Mouse (Mus musculus) neural tube, embryonic 14.5 days (tissue): ENCODE measurements around the gene Ephb1. TPM values are rescaled to one million over a fixed set of nuclear protein-coding genes. Genes with fewer than 3 reads are reported as not detected.

Source experiments
- ATAC-seq: fragments of 200-750 bp; cut with Nextera tagmentation; 2 replicates; pipeline ENCODE4 v1.8.0; 2017; ENCODE audit warnings: low read depth, mild to moderate bottlenecking, moderate TSS enrichment, moderate library complexity
- H3K27ac ChIP-seq: fragments of 300-500 bp; sonication (generic); 2 replicates; pipeline ENCODE4 v1.5.1; 2014; ENCODE audit warnings: low read depth, mild to moderate bottlenecking, control low read depth, low read length, moderate library complexity, mixed read lengths
- H3K27me3 ChIP-seq: fragments of 300-500 bp; sonication (generic); 2 replicates; pipeline ENCODE4 v1.6.1; 2014; ENCODE audit warnings: low read length; ENCODE audit not compliant: control insufficient read depth, insufficient read depth
- H3K36me3 ChIP-seq: fragments of 300-500 bp; sonication (generic); 2 replicates; pipeline ENCODE4 v1.6.1; 2014; ENCODE audit warnings: low read length, mixed read lengths; ENCODE audit not compliant: control insufficient read depth, insufficient read depth
- H3K4me1 ChIP-seq: fragments of 300-500 bp; sonication (generic); 2 replicates; pipeline ENCODE4 v1.6.1; 2014; ENCODE audit warnings: low read length; ENCODE audit not compliant: control insufficient read depth, insufficient read depth
- H3K4me2 ChIP-seq: fragments of 300-500 bp; sonication (generic); 2 replicates; pipeline ENCODE4 v1.6.1; 2014; ENCODE audit warnings: mild to moderate bottlenecking, low read depth, low read length, control low read depth
- H3K4me3 ChIP-seq: fragments of 300-500 bp; sonication (generic); 2 replicates; pipeline ENCODE4 v1.5.1; 2014; ENCODE audit warnings: low read depth, low read length, control low read depth, mixed read lengths
- H3K9ac ChIP-seq: fragments of 300-500 bp; sonication (generic); replicated peaks from 2 replicates; pipeline ENCODE4 v1.6.1; 2014; ENCODE audit warnings: low read depth, mild to moderate bottlenecking, control low read depth, low read length, mixed read lengths
- H3K9me3 ChIP-seq: fragments of 300-500 bp; sonication (generic); 2 replicates; pipeline ENCODE4 v1.6.1; 2016; ENCODE audit warnings: low read length; ENCODE audit not compliant: control insufficient read depth
- WGBS: fragments of 180-500 bp; shearing (Covaris S2); extraction: QIAGEN DNeasy Blood & Tissue Kit; methylation state at CpG from one replicate; pipeline ENCODE4 v1.1.7; 2014; 5-methylcytosine and 5-hydroxymethylcytosine counted together
- polyA plus RNA-seq: library from polyadenylated mRNA; unstranded; fragments of >200 nt; fragmentation: Nextera tagmentation; extraction: Ambion mirVana; gene quantifications from 2 replicates; pipeline ENCODE4 v1.2.1, GENCODE M21; 2014

The Ephb1 gene
- polyA plus RNA-seq, 1 experiment from 2014 or later = 48.7 TPM

DNA sequence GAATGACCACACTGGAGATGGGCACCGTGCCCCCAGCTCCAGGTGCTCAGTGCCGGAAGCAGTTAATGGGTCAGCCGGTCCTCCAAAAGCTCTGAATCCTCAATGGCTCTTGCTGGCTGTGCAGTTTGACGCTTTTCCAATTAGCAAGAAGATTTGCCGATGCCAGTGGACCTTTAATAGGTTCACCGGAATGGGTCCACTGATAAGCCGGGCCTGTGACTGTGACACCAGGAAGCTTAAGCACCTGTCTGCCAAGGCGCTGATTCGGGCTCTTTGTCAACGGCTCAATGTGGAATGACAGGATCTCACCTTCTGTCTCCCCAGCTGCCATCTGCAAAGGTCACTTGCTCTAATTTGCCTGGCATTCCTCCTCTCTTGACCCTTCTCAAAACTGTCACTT lies 239.2 kb downstream of the Ephb1 start:
- H3K27me3 ChIP-seq = no peaks in the 10 kb centered on the region
- no peak for ATAC-seq
- H3K9ac ChIP-seq = no peak overlapping the region
- H3K36me3 ChIP-seq = no peaks in the 10 kb centered on the region
- no peak overlapping the region for H3K4me3 ChIP-seq
- WGBS = 93% methylated on average over 10 of the region's 10 CpGs
- no peaks in the 10 kb centered on the region for H3K9me3 ChIP-seq
- no peak overlapping the region for H3K27ac ChIP-seq
- no peak overlapping the region for H3K4me2 ChIP-seq
- H3K4me1 ChIP-seq = no peaks in the 10 kb centered on the region

DNA sequence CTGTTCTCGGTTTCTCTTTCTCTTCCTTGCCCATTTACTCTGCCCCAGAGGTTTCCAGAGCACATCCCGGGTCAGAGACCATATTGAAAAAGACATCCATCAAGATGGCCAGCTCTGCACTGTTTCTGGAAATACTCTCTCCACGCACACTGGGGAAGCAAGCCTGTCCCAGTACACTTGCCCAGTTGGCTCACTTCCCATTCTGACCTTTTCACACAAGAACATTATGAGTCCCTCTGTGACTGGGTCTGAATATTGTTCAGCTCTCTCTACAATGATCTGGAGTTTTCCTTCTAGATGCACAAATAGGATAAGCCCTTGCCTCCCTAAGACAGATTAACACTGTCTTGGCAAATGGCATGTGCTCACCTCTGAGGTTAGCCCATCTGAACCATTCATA lies 243.0 kb downstream of the Ephb1 start:
- Histone ChIP-seq H3K36me3 (no peaks in the 10 kb centered on the region), H3K4me1 (no peaks in the 10 kb centered on the region; the same call in 1 of the 2 replicates), H3K4me3 (no peak overlapping the region), H3K27me3 (no peaks in the 10 kb centered on the region), H3K27ac (no peak overlapping the region), H3K9me3 (no peaks in the 10 kb centered on the region), H3K9ac (no peak overlapping the region), H3K4me2 (no peak overlapping the region)
- ATAC-seq = no peak
- 51% methylated on average over 3 of the region's 3 CpGs for WGBS

DNA sequence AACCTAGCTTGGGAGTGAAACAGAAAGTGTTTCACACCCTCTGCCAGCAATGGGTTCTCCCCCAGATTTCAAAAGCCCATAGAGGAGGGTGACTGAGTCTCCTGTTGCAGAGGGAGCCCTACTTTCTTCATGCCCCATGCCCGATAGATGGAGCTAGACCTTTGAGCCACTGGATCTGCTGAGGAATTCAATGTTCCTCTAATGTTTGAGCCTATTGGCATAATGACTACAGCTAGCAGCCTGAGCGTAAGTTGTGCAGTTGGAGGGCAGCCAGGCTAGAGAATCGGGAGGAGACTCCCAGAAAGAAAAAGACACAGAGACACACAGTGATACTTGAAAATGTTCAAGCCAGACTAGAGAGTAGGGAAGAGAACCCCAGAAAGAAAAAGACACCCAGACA lies 246.5 kb downstream of the Ephb1 start:
- WGBS = 63% methylated on average over 3 of the region's 3 CpGs
- H3K4me3 ChIP-seq = no peak overlapping the region

DNA sequence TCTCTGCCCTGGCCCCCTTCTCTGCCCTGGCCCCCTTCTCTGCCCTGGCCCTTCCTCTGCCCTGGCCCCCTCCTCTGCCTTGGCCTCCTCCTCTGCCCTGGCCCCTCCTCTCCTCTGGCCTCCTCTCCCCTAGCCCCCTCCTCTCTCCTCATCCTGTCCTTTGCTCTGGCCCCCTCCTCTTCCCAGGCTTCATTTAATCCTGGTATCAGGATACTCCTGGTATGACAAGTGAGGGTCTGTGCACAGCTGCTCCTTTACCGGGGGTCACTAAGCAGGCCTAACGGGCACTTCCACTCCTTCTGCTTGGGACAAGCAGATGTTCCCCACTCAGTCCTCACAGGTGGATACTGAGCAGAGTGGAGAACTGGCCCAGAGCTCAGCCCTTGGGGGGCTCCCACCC lies 247.3 kb downstream of the Ephb1 start:
- H3K4me3 ChIP-seq = no peak overlapping the region
- H3K4me2 ChIP-seq = no peak overlapping the region
- H3K9me3 ChIP-seq = no peaks in the 10 kb centered on the region
- 65% methylated on average over 2 of the region's 2 CpGs for WGBS
- no peak overlapping the region for H3K9ac ChIP-seq
- no peak for ATAC-seq
- H3K36me3 ChIP-seq = no peaks in the 10 kb centered on the region
- no peak overlapping the region for H3K27ac ChIP-seq
- no peaks in the 10 kb centered on the region for H3K27me3 ChIP-seq
- no peaks in the 10 kb centered on the region; the same call in 1 of the 2 replicates for H3K4me1 ChIP-seq

More for the DNA sequence above, 246.5 kb downstream of the Ephb1 start:
- no peak for ATAC-seq
- Histone ChIP-seq H3K36me3 (no peaks in the 10 kb centered on the region), H3K9me3 (no peaks in the 10 kb centered on the region), H3K9ac (no peak overlapping the region), H3K4me1 (no peaks in the 10 kb centered on the region; the same call in 1 of the 2 replicates), H3K27ac (no peak overlapping the region), H3K27me3 (no peaks in the 10 kb centered on the region), H3K4me2 (no peak overlapping the region)

DNA sequence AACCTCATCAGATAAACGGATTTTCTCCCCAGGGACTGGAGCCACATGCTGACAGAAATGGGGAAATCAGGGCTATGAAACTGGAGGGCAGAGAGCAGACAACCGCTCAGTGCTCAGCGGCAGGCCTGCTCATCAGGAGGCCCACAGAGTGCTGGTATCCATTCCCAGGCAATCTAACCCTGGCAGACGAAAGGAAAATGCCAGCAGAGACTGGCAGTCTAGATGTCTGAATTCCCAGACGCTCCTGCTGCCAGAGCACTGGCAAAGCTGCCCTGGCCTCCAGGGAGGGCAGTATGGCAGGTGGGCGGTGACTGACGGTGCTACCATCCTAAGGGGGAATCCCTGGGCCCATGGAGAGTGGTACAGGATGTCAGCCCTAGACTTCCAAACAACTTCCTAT lies 257.7 kb downstream of the Ephb1 start:
- H3K4me2 ChIP-seq = no peak overlapping the region
- 31% methylated on average over 7 of the region's 7 CpGs for WGBS
- no peaks in the 10 kb centered on the region for H3K9me3 ChIP-seq
- no peaks in the 10 kb centered on the region for H3K36me3 ChIP-seq
- no peaks in the 10 kb centered on the region for H3K4me1 ChIP-seq
- no peak for ATAC-seq
- no peak overlapping the region for H3K4me3 ChIP-seq
- no peak overlapping the region for H3K27ac ChIP-seq
- H3K9ac ChIP-seq = no peak overlapping the region
- no peaks in the 10 kb centered on the region for H3K27me3 ChIP-seq

DNA sequence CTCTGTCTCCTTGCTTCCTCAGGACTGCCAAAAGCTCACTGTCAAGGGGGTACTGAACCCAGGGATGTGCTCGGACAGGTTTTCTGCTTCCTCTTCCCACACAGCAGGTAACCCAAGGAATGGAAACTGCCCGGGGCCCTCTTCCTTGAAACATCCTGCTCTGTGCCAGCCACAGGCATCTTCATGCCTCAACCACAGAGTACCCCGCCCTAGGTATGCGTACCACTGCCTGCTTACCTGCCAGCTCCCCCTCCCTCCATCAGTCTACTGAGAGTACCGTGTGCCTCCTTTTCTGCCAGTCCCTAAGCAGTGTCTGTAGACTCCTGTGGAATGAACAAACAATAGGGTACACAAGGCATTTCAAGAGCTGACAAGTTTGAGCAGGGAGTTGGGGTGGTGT lies 265.9 kb downstream of the Ephb1 start:
- no peak overlapping the region for H3K27ac ChIP-seq
- ATAC-seq = no peak
- H3K9ac ChIP-seq = no peak overlapping the region
- H3K4me2 ChIP-seq = no peak overlapping the region
- 89% methylated on average over 5 of the region's 5 CpGs for WGBS
- no peaks in the 10 kb centered on the region for H3K9me3 ChIP-seq
- H3K36me3 ChIP-seq = no peaks in the 10 kb centered on the region
- H3K4me1 ChIP-seq = 0 out of 2 replicates have a peak, but pooled peaks cover 6% of the 10 kb centered on the region
- no peaks in the 10 kb centered on the region for H3K27me3 ChIP-seq
- H3K4me3 ChIP-seq = no peak overlapping the region

DNA sequence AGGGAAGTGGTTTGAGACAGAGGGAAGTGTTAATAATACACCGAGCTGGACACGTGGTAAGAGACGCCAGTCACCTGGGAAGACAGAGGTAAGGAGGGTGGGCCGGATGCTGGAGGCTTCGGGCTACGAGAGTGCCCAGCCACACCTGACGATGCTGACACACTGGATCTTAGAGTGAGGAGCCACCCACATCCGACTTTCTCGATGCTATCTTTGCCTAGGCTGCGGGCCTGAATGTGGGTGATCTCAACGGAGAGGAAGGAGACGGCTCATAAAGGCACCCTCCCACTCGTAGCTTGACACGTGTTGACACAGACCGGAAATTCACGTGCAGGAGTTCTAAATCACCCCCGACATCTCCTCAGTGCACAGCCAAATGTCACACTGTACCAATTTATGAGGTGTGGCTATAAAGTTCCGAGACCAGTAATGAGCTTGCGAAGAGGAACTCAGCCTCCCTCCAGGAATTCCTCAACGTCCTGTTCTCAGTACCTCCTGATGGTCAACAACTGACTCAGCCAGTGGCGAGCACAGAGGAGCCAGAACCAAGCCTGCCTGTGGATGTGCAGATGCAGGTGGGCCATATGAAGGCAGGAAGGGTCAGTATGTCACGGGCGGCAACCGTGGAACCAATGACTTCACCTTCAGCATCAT lies 268.3 kb downstream of the Ephb1 start:
- H3K27ac ChIP-seq = no peak overlapping the region
- WGBS = 62% methylated on average over 24 of the region's 24 CpGs
- peak; percentile 52; the same call in 1 of the 2 replicates for ATAC-seq

DNA sequence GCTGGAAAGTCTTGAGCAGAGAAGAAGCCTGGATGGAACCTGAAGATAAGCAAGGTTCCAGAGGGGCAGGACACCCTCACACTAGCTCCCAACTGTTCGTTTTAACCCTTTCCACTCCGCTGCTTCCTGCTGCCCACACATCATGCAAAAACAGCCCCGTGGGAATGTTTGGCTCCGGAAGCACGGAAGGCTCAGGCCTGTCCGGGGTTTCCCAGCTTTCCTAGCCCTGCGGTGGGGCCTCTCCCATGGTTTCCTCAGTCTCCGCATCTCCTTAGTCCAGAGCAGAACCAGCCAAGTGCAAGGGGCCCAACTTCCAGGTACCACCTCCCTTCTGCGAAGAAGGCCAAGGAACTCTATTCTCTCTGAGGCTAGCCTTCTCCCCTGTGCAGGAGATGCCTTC lies 269.0 kb downstream of the Ephb1 start:
- no peaks in the 10 kb centered on the region for H3K27me3 ChIP-seq
- no peak overlapping the region for H3K9ac ChIP-seq
- ATAC-seq = no peak
- 81% methylated on average over 9 of the region's 9 CpGs for WGBS
- no peaks in the 10 kb centered on the region for H3K36me3 ChIP-seq
- H3K27ac ChIP-seq = no peak overlapping the region
- H3K4me2 ChIP-seq = no peak overlapping the region
- no peaks in the 10 kb centered on the region for H3K9me3 ChIP-seq
- H3K4me3 ChIP-seq = no peak overlapping the region
- H3K4me1 ChIP-seq = 0 out of 2 replicates have a peak, but pooled peaks cover 6% of the 10 kb centered on the region

More for the DNA sequence above, 268.3 kb downstream of the Ephb1 start:
- Histone ChIP-seq H3K9me3 (no peaks in the 10 kb centered on the region), H3K4me1 (0 out of 2 replicates have a peak, but pooled peaks cover 6% of the 10 kb centered on the region), H3K4me3 (no peak overlapping the region), H3K4me2 (no peak overlapping the region), H3K27me3 (no peaks in the 10 kb centered on the region), H3K36me3 (no peaks in the 10 kb centered on the region), H3K9ac (no peak overlapping the region)

DNA sequence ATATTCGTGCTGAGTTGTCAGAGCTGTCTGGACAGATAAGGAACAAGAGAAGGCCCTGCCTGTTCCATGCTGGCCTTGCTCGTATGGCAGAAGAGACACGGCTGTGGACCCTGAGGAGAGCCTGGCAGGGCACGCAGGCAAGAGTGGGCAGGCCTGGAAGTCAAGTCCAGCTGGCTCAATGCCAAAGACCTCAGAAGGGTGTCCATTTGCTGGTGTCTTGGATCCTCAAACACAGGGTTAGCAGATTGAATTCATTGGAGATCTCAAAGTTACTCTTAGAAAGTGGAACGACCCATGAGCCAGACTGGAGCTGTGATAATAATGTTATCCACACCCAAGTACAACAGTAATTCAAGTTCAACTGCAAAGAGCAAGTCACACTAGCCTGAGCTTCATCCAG lies 273.6 kb downstream of the Ephb1 start:
- no peaks in the 10 kb centered on the region for H3K36me3 ChIP-seq
- H3K4me2 ChIP-seq = no peak overlapping the region
- H3K27me3 ChIP-seq = no peaks in the 10 kb centered on the region
- no peaks in the 10 kb centered on the region for H3K9me3 ChIP-seq
- no peak overlapping the region for H3K4me3 ChIP-seq
- H3K27ac ChIP-seq = no peak overlapping the region
- H3K9ac ChIP-seq = no peak overlapping the region
- 77% methylated on average over 5 of the region's 5 CpGs for WGBS
- no peaks in the 10 kb centered on the region for H3K4me1 ChIP-seq
- ATAC-seq = no peak
